Mouse (Mus musculus) cerebellum, postnatal 25 days (tissue): ENCODE data around the gene Srrm1.
"Not testable (repeated sequence)": the region's sequence is repeated elsewhere in the genome, so short reads cannot be mapped to it uniquely, and the experiment has no call there.

ENCODE experiments used
- DNase-seq, 2 experiments: peaks; one replicate each; pipeline ENCODE4 v3.0.0; 2021; ENCODE audit warnings: mixed read lengths in 2 of 2

Srrm1 gene

GRCm38 (mm10) chr4:135300248-135301041 lies 52.7 kb downstream of the Srrm1 start:
- no peak for DNase-seq

GRCm38 (mm10) chr4:135298680-135299079 lies 54.4 kb downstream of the Srrm1 start:
- no peak for DNase-seq

- DNase-seq = peak; percentile 21 to 49
Measured at GRCm38 (mm10) chr4:135297931-135298546, 55.1 kb downstream of the Srrm1 start.

GRCm38 (mm10) chr4:135297146-135297545 lies 56.0 kb downstream of the Srrm1 start:
- no peak for DNase-seq

GRCm38 (mm10) chr4:135296565-135296964 lies 56.6 kb downstream of the Srrm1 start:
- DNase-seq = no peak

- no peak for DNase-seq
Measured at GRCm38 (mm10) chr4:135293813-135294212, 59.3 kb downstream of the Srrm1 start.

- DNase-seq = no peak
Measured at GRCm38 (mm10) chr4:135292477-135293089, 60.5 kb downstream of the Srrm1 start.

GRCm38 (mm10) chr4:135291841-135292240 lies 61.3 kb downstream of the Srrm1 start:
- no peak for DNase-seq

GRCm38 (mm10) chr4:135291199-135291598 lies 61.9 kb downstream of the Srrm1 start:
- no peak for DNase-seq

- no peak for DNase-seq
Measured at GRCm38 (mm10) chr4:135287975-135288374, 65.1 kb downstream of the Srrm1 start.

- no peak for DNase-seq
Measured at GRCm38 (mm10) chr4:135286833-135287395, 66.2 kb downstream of the Srrm1 start.

- DNase-seq = no peak
Measured at GRCm38 (mm10) chr4:135286033-135286622, 67.0 kb downstream of the Srrm1 start.

- no peak for DNase-seq
Measured at GRCm38 (mm10) chr4:135285436-135285835, 67.7 kb downstream of the Srrm1 start.

GRCm38 (mm10) chr4:135283875-135284274 lies 69.2 kb downstream of the Srrm1 start:
- no peak for DNase-seq

GRCm38 (mm10) chr4:135283417-135283816 lies 69.7 kb downstream of the Srrm1 start:
- no peak for DNase-seq

GRCm38 (mm10) chr4:135282651-135283290 lies 70.3 kb downstream of the Srrm1 start:
- DNase-seq = no peak

- DNase-seq = not testable (repeated sequence)
Measured at GRCm38 (mm10) chr4:135280016-135280415, 73.1 kb downstream of the Srrm1 start.

- no peak for DNase-seq
Measured at GRCm38 (mm10) chr4:135276681-135277379, 76.3 kb downstream of the Srrm1 start.

GRCm38 (mm10) chr4:135274761-135275160 lies 78.4 kb downstream of the Srrm1 start:
- DNase-seq = no peak

GRCm38 (mm10) chr4:135273307-135273682 lies 79.8 kb downstream of the Srrm1 start:
- DNase-seq = peak in 1 of 2 experiments; percentile 17

GRCm38 (mm10) chr4:135272640-135273306 lies 80.3 kb downstream of the Srrm1 start, which contains the start of gene Clic4:
TSS of gene Clic4 (minus strand) at chr4:135272814.
- peak; percentile 88 to 94 for DNase-seq
